Mouse (Mus musculus) limb, embryonic 14.5 days (tissue): ENCODE data around the gene Lnpep. TPM values are rescaled to one million over a fixed set of nuclear protein-coding genes. Genes with fewer than 3 reads are reported as not detected.

ENCODE experiments used
- ATAC-seq: fragments of 200-750 bp; cut with Nextera tagmentation; 2 replicates; pipeline ENCODE4 v1.8.0; 2017; ENCODE audit warnings: low read depth, moderate number of reproducible peaks, moderate TSS enrichment; ENCODE audit not compliant: low FRiP score
- DNase-seq: peaks from one replicate; pipeline ENCODE4 v3.0.0-alpha.2; 2015; ENCODE audit warnings: low spot score
- H3K27ac ChIP-seq: fragments of 300-500 bp; sonication (generic); replicated peaks from 2 replicates; pipeline ENCODE4 v1.5.1; 2014; ENCODE audit warnings: low read depth, mild to moderate bottlenecking, low read length, moderate library complexity, mixed read lengths
- H3K27me3 ChIP-seq: fragments of 300-500 bp; sonication (generic); 2 replicates; pipeline ENCODE4 v1.6.1; 2014; ENCODE audit warnings: low read length, mixed read lengths; ENCODE audit not compliant: control insufficient read depth, insufficient read depth
- H3K36me3 ChIP-seq: fragments of 300-500 bp; sonication (generic); 2 replicates; pipeline ENCODE4 v1.6.1; 2014; ENCODE audit warnings: mild to moderate bottlenecking, low read length, moderate library complexity, mixed read lengths; ENCODE audit not compliant: control insufficient read depth, insufficient read depth
- H3K4me1 ChIP-seq: fragments of 300-500 bp; sonication (generic); 2 replicates; pipeline ENCODE4 v1.6.1; 2014; ENCODE audit warnings: antibody characterized with exemption, low read length, mixed read lengths; ENCODE audit not compliant: control insufficient read depth, insufficient read depth
- H3K4me2 ChIP-seq: fragments of 300-500 bp; sonication (generic); replicated peaks from 2 replicates; pipeline ENCODE4 v1.6.1; 2014; ENCODE audit warnings: low read depth, mild to moderate bottlenecking, low read length, moderate library complexity; ENCODE audit not compliant: severe bottlenecking
- H3K4me3 ChIP-seq: fragments of 300-500 bp; sonication (generic); replicated peaks from 2 replicates; pipeline ENCODE4 v1.5.1; 2014; ENCODE audit warnings: low read length
- H3K9ac ChIP-seq: fragments of 300-500 bp; sonication (generic); 2 replicates; pipeline ENCODE4 v1.6.1; 2014; ENCODE audit warnings: mild to moderate bottlenecking, low read depth, low read length, moderate library complexity; ENCODE audit not compliant: severe bottlenecking
- H3K9me3 ChIP-seq: fragments of 300-500 bp; sonication (generic); 2 replicates; pipeline ENCODE4 v1.6.1; 2016; ENCODE audit warnings: low read length; ENCODE audit not compliant: control insufficient read depth
- POLR2A ChIP-seq: fragments of 200-500 bp; IDR thresholded peaks from 2 replicates; pipeline ENCODE4 v1.8.0; 2012; ENCODE audit warnings: inconsistent platforms, mild to moderate bottlenecking, moderate library complexity, borderline replicate concordance; ENCODE audit not compliant: insufficient read depth, insufficient read length; ENCODE audit errors: extremely low read depth
- WGBS: fragments of 180-500 bp; shearing (Covaris S2); extraction: QIAGEN DNeasy Blood & Tissue Kit; methylation state at CpG from one replicate; pipeline ENCODE4 v1.1.7; 2014; 5-methylcytosine and 5-hydroxymethylcytosine counted together
- polyA plus RNA-seq, 2 experiments: library from polyadenylated mRNA; depleted of rRNA in 1 of 2; stranded (reverse) in 1 of 2; unstranded in 1 of 2; fragments of >200 nt; fragmentation: Nextera tagmentation in 1 of 2; extraction: Ambion mirVana in 1 of 2; gene quantifications; 2 replicates each; pipeline versions ENCODE4 v1.2.1 to v1.2.3; 2012 to 2014

The Lnpep gene
- polyA plus RNA-seq, 2 experiments, result 10.5 to 14.0 TPM

DNA sequence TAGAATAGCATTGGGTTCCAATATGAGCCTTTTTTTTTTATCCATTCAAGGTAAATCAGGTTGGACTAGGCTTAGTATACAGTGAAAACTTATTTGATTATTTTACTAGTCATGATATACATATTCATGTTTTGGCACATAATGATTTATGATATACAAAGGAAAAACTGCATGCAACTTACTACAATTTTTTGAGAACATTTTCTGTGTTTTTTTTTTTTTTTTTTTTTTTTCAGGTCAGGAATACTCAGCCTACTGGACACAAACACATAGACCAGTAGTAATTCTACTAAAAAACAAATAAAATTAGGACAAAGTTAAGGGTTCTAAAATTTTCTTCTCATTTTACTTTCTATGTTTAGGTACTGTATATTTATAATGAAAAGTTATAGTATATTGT, 93.5 kb downstream of the Lnpep start:
- Histone ChIP-seq H3K9ac (no peak overlapping the region), H3K4me3 (no peak overlapping the region), H3K4me2 (no peak overlapping the region), H3K36me3 (peaks cover 52% of the 10 kb centered on the region), H3K27me3 (no peaks in the 10 kb centered on the region), H3K9me3 (no peaks in the 10 kb centered on the region), H3K27ac (no peak overlapping the region), H3K4me1 (no peaks in the 10 kb centered on the region)
- ATAC-seq (no peak), DNase-seq (no peak)
- no peak for TF ChIP-seq POLR2A

DNA sequence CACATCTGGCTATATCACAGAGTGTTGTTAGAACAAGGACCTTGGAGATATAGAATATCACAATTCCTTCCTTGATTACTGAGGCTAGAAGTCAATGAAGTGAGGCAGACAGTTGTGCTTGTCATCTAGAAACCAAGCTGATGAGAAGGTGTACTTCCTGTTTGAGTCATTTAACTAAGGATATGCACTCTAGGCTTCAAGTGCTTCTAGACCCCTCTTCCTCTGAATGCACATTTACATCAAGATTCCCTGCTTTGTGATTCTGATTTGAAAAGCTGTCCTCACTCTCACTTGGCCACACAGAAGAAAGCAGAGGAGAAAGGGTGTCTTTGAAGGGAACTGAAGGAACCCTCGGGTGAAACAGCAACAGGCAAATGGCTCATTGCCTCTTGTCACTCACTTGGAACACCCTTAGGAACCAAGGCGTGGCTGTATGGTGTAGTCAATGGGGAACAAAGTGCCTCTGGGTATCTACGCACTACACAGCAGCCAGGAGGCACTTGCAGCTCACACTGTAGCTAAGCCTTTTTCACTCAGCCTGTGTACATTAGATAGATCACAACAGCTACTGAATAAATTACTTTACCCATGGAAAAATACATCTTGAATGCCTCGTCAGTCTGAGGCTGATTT, 108.3 kb downstream of the Lnpep start:
- no peak for TF ChIP-seq POLR2A
- WGBS, result 72% methylated on average over 4 of the region's 4 CpGs
- no peak overlapping the region for H3K4me3 ChIP-seq
- no peak overlapping the region for H3K27ac ChIP-seq
- no peak overlapping the region for H3K9ac ChIP-seq
- no peaks in the 10 kb centered on the region for H3K4me1 ChIP-seq
- H3K36me3 ChIP-seq, result no peaks in the 10 kb centered on the region; the same call in 1 of the 2 replicates
- no peaks in the 10 kb centered on the region for H3K9me3 ChIP-seq
- DNase-seq (no peak), ATAC-seq (no peak)
- H3K27me3 ChIP-seq, result no peaks in the 10 kb centered on the region
- H3K4me2 ChIP-seq, result no peak overlapping the region

DNA sequence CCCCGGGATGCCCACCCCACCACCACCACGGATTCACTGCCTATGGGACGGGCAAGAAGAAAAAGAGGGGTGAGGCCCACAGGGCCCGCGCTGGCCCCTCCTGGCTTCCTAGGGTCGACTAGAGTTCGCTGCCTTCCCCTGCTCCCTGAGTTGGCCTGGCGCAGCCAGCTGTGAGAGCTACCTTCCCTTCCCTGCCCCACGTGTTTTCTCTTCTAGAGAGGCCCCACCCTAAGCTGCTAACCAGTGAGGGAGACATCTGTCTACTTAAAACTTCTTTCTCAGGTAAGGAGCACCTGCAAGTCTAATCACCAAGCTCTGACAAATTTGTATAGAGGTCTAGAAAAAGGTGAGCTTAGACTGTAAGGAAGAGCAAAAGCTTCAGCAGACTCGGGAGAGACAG, 118.2 kb downstream of the Lnpep start:
- no peak for TF ChIP-seq POLR2A
- no peak overlapping the region for H3K4me2 ChIP-seq
- DNase-seq (no peak), ATAC-seq (no peak)
- WGBS, result 83% methylated on average over 10 of the region's 10 CpGs
- no peaks in the 10 kb centered on the region for H3K4me1 ChIP-seq
- no peaks in the 10 kb centered on the region for H3K9me3 ChIP-seq
- H3K27me3 ChIP-seq, result no peaks in the 10 kb centered on the region
- no peak overlapping the region for H3K9ac ChIP-seq
- H3K27ac ChIP-seq, result no peak overlapping the region
- H3K36me3 ChIP-seq, result no peaks in the 10 kb centered on the region
- no peak overlapping the region for H3K4me3 ChIP-seq

DNA sequence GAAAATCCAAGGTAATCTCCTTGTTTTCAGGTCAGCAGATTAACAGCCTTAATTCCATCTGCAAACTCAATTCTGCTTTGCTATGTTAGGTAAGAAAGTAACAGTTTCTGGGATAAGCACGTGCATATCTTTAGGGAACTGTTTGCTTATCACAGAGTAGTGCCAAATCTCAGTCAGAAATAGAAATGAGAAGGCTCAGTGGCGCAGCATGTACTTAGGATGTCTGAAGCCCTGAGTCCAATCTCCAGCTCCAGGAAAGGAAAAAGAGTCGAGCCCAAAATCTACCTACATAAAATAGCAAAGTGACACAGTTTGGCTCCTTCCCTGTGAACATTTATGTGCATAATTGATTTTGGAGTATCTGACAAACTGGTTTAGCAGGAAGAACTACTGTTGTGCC, 125.6 kb downstream of the Lnpep start:
- no peaks in the 10 kb centered on the region for H3K27me3 ChIP-seq
- no peak for DNase-seq
- no peak for ATAC-seq
- 0 out of 2 replicates have a peak overlapping the region, but pooled peaks have one; percentile 11 for H3K4me2 ChIP-seq
- H3K4me1 ChIP-seq, result peaks cover 17% of the 10 kb centered on the region
- TF ChIP-seq POLR2A, result no peak
- H3K9me3 ChIP-seq, result no peaks in the 10 kb centered on the region
- H3K9ac ChIP-seq, result no peak overlapping the region
- WGBS, result 31% methylated on average over 3 of the region's 3 CpGs
- 0 out of 2 replicates have a peak overlapping the region, but pooled peaks have one; percentile 11 for H3K27ac ChIP-seq
- no peak overlapping the region for H3K4me3 ChIP-seq
- H3K36me3 ChIP-seq, result no peaks in the 10 kb centered on the region

DNA sequence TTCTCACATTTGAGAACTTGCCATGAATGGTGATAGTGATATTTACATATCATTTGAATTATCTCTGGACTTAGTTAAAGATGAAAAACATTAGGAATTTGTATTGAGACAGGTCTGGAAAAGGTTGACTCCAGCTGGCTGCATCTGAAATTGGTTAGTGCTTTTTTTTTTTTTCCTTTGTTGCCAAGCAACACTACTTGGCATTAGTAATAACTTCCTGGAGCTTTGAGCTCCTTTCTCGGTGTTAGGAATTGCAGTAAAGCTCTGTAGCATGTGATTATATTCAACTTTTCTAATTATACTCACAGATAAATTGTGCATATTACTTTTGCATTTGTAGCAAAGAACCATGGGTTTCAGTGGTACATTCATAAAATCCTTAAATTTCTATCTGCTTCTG, 126.0 kb downstream of the Lnpep start:
- peak; percentile 36 for DNase-seq
- no peak overlapping the region for H3K27ac ChIP-seq
- H3K4me2 ChIP-seq, result no peak overlapping the region
- no peaks in the 10 kb centered on the region for H3K27me3 ChIP-seq
- ATAC-seq, result no peak
- H3K36me3 ChIP-seq, result no peaks in the 10 kb centered on the region
- no peak for TF ChIP-seq POLR2A
- H3K9me3 ChIP-seq, result no peaks in the 10 kb centered on the region
- H3K4me1 ChIP-seq, result peaks cover 17% of the 10 kb centered on the region
- H3K9ac ChIP-seq, result no peak overlapping the region
- no peak overlapping the region for H3K4me3 ChIP-seq
- WGBS, result 9% methylated on average over 1 of the region's 1 CpGs
